Mouse (Mus musculus): ENCODE measurements around the gene Bola1. TPM values are rescaled to one million over a fixed set of nuclear protein-coding genes. Genes with fewer than 3 reads are reported as not detected.
"Not testable (repeated sequence)": the region's sequence is repeated elsewhere in the genome, so short reads cannot be mapped to it uniquely, and the experiment has no call there.

The Bola1 gene
- polyA plus RNA-seq (2012), result 8.3 and 12.9 TPM in 2 replicates

DNA sequence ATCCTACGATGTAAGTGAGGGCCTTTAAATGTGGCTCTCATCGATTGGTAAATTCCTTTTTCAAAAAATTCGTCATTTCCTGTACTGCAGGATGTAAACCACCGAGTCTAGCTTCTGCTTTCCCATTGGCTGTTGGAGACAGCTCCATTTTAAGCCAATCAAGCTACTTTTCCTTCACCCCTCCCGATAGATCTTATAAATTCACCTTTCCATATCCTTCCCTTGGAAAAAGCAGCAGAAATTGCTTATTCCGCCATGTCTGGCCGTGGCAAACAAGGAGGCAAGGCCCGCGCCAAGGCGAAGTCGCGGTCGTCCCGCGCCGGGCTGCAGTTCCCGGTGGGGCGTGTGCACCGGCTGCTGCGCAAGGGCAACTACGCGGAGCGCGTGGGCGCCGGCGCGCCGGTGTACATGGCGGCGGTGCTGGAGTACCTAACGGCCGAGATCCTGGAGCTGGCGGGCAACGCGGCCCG, at the start of gene Bola1, which contains the start of gene Hist2h2ab:
TSS of gene Bola1 (minus strand) at position 49 of the 470 bp plus-strand sequence.
TSS of gene Hist2h2ab (plus strand) at position 205 of the 470 bp plus-strand sequence.
- H3K4me1 ChIP-seq (ENCODE audit: control insufficient read depth), result peaks cover 66% of the 10 kb centered on the region
- H3K4me3 ChIP-seq (replicated peaks), result peak within 1 kb of the TSS; percentile 83

DNA sequence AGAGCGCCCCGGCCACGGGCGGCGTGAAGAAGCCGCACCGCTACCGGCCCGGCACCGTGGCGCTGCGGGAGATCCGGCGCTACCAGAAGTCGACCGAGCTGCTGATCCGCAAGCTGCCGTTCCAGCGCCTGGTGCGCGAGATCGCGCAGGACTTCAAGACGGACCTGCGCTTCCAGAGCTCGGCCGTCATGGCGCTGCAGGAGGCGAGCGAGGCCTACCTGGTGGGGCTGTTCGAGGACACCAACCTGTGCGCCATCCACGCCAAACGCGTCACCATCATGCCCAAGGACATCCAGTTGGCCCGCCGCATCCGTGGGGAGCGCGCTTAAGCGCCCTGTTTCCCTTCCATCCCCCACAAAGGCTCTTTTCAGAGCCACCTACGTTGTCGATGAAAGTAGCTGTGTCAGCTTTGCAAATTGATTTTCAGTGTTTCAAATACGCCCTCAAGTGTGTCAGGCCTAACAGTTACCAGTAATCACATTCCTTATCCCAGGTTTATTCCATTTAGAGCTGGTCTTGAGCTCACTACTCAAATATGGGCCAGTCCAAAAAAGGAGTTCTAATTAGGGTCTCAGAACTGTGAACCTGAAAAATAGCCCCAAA, 49.4 kb upstream of the Bola1 start:
- not testable (repeated sequence) for H3K9me3 ChIP-seq (ENCODE audit: control insufficient read depth, low read length); H3K27me3 ChIP-seq (ENCODE audit: control insufficient read depth)
- peaks cover 56% of the 10 kb centered on the region for H3K4me1 ChIP-seq (ENCODE audit: control insufficient read depth)
- H3K36me3 ChIP-seq (ENCODE audit: control insufficient read depth), result peaks cover 18% of the 10 kb centered on the region
- peak overlapping the region; percentile 70 for H3K4me3 ChIP-seq (replicated peaks)

More for the DNA sequence above, at the start of gene Bola1, which contains the start of gene Hist2h2ab:
- TF ChIP-seq GATA1 (IDR thresholded peaks at IDR 0.05; ENCODE audit: low read length), result no peak
- no peak for TF ChIP-seq TAL1 (IDR thresholded peaks at IDR 0.05; ENCODE audit: low read length)
- H3K27me3 ChIP-seq (ENCODE audit: control insufficient read depth), result no peaks in the 10 kb centered on the region
- H3K9me3 ChIP-seq (ENCODE audit: control insufficient read depth, low read length), result no peaks in the 10 kb centered on the region
- H3K36me3 ChIP-seq (ENCODE audit: control insufficient read depth), result peaks cover 16% of the 10 kb centered on the region

DNA sequence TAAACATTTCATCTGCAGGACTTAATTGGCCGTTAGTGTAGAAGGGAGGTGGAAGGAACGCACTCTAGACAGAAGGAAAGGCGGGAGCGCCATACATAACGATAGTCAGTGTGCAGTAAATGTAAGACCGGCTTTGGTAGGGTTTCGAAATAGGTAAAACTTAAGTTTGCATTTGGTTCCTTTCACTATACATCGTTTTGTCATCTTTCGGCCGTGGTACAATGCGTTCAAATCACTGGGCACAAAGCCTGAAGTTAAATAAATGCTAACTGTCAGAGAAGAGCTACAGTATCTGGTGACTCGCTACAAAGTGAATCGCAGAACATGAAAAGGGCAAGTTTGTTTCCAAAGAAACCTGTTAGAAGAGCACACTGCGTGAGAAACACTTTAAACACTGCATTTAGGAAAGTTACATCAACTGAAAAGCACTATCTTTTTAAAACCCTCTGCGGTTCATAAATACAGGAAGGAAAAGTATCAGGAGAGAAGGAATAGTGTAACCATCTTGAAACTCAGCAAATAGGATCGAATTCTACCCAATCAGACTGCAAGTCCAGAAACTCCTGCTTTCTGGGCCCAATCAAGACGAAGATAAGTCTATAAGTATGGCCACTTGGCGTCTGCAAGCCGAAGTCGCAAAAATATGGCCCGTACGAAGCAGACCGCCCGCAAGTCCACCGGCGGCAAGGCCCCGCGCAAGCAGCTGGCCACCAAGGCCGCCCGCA, 48.7 kb upstream of the Bola1 start, which contains the start of gene Hist2h3b:
TSS of gene Hist2h3b (plus strand) at position 604 of the 725 bp plus-strand sequence.
- H3K4me1 ChIP-seq (ENCODE audit: control insufficient read depth), result peaks cover 56% of the 10 kb centered on the region
- H3K27me3 ChIP-seq (ENCODE audit: control insufficient read depth), result no peaks in the 10 kb centered on the region
- H3K36me3 ChIP-seq (ENCODE audit: control insufficient read depth), result peaks cover 18% of the 10 kb centered on the region
- H3K9me3 ChIP-seq (ENCODE audit: control insufficient read depth, low read length), result no peaks in the 10 kb centered on the region
- H3K4me3 ChIP-seq (replicated peaks), result peak within 1 kb of the TSS; percentile 70
- TF ChIP-seq GATA1 (IDR thresholded peaks at IDR 0.05; ENCODE audit: low read length), result no peak
- TF ChIP-seq TAL1 (IDR thresholded peaks at IDR 0.05; ENCODE audit: low read length), result no peak

DNA sequence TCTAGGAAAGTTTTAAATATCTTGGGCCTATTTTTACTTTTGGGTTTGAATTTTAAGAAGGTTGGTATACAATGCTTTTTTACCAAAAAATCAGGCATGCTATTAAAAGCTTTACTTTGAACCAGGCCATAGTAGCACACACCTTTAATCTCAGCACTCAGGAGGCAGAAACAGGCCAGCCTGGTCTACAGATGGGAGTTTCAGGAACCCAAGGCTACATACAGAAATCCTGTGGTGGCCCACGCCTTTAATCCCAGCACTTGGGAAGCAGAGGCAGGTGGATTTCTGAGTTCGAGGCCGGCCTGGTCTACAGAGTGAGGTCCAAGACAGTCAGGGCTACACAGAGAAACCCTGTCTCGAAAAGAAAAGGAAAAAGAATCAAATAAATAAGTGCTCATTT, 48.0 kb upstream of the Bola1 start:
- H3K9me3 ChIP-seq (ENCODE audit: control insufficient read depth, low read length), result no peaks in the 10 kb centered on the region
- peak overlapping the region; percentile 70 for H3K4me3 ChIP-seq (replicated peaks)
- H3K27me3 ChIP-seq (ENCODE audit: control insufficient read depth), result no peaks in the 10 kb centered on the region

DNA sequence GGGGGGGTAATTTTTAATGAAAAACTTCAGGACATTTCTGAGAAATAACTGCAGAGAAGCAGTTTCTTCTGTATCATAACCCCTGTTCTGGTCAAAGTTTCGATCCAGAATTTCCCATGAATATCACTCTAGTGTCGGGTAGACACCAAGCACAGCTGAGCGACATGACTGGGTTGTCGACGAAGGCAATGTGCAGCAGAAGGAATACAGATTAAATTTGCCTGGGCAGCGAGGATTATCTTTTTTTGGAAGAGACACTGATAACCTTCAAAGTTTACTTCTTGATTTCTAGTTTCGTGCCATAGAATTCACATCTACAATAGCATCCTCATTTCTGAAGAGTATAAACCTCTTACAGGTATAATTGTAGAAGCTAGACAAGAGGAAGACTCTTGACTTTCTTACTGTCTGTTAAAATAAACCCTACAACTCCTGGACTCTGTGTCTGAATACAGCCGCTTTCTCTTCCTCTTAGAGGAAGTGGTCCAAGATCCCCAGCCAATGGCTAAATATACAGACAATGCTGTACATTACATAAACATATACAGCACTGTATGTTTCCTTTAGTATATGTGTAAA, 46.7 kb upstream of the Bola1 start:
- Histone ChIP-seq H3K36me3 (ENCODE audit: control insufficient read depth) (peaks cover 18% of the 10 kb centered on the region), H3K9me3 (ENCODE audit: control insufficient read depth, low read length) (no peaks in the 10 kb centered on the region), H3K4me3 (replicated peaks) (peak overlapping the region; percentile 18), H3K27me3 (ENCODE audit: control insufficient read depth) (no peaks in the 10 kb centered on the region), H3K4me1 (ENCODE audit: control insufficient read depth) (peaks cover 75% of the 10 kb centered on the region)
- TF ChIP-seq GATA1 (IDR thresholded peaks at IDR 0.05; ENCODE audit: low read length), result peak; percentile 36; the same call in 1 of the 2 replicates
- peak; percentile 49; the same call in 2 of the 3 replicates for TF ChIP-seq TAL1 (IDR thresholded peaks at IDR 0.05; ENCODE audit: low read length)

More for the DNA sequence above, 48.0 kb upstream of the Bola1 start:
- no peak for TF ChIP-seq TAL1 (IDR thresholded peaks at IDR 0.05; ENCODE audit: low read length)
- TF ChIP-seq GATA1 (IDR thresholded peaks at IDR 0.05; ENCODE audit: low read length), result no peak
- H3K4me1 ChIP-seq (ENCODE audit: control insufficient read depth), result peaks cover 62% of the 10 kb centered on the region
- H3K36me3 ChIP-seq (ENCODE audit: control insufficient read depth), result peaks cover 18% of the 10 kb centered on the region

DNA sequence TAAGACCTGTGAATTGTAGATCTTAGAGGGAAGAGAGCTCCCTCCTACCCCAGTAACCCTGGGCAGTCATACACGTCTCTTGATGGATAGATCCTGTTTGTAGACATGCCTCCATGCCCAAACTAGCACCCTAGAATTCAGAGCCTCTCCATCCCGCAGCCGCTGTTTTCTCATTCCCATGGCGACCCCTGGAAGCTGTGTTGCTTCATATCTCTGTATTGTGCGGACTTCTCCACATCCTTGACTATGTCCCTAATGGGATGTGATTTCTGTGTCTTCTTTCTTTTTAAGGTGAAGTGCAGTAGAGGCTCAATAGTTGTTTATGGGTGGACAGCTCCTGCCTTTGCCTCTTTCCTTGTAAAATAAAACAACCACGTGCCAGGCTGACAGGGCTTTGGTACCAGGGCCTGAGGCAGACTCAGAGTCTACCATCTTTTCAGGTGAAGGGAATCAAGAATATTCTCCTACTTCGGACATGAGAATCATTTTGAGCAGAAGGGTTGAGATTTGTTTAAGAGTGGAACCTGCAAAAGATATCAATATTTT, 45.0 kb upstream of the Bola1 start:
- no peaks in the 10 kb centered on the region for H3K9me3 ChIP-seq (ENCODE audit: control insufficient read depth, low read length)
- H3K27me3 ChIP-seq (ENCODE audit: control insufficient read depth), result no peaks in the 10 kb centered on the region
- H3K4me3 ChIP-seq (replicated peaks), result peak overlapping the region; percentile 76
- H3K36me3 ChIP-seq (ENCODE audit: control insufficient read depth), result peaks cover 18% of the 10 kb centered on the region
- peaks cover 79% of the 10 kb centered on the region for H3K4me1 ChIP-seq (ENCODE audit: control insufficient read depth)
- TF ChIP-seq GATA1 (IDR thresholded peaks at IDR 0.05; ENCODE audit: low read length), result no peak
- TF ChIP-seq TAL1 (IDR thresholded peaks at IDR 0.05; ENCODE audit: low read length), result no peak

DNA sequence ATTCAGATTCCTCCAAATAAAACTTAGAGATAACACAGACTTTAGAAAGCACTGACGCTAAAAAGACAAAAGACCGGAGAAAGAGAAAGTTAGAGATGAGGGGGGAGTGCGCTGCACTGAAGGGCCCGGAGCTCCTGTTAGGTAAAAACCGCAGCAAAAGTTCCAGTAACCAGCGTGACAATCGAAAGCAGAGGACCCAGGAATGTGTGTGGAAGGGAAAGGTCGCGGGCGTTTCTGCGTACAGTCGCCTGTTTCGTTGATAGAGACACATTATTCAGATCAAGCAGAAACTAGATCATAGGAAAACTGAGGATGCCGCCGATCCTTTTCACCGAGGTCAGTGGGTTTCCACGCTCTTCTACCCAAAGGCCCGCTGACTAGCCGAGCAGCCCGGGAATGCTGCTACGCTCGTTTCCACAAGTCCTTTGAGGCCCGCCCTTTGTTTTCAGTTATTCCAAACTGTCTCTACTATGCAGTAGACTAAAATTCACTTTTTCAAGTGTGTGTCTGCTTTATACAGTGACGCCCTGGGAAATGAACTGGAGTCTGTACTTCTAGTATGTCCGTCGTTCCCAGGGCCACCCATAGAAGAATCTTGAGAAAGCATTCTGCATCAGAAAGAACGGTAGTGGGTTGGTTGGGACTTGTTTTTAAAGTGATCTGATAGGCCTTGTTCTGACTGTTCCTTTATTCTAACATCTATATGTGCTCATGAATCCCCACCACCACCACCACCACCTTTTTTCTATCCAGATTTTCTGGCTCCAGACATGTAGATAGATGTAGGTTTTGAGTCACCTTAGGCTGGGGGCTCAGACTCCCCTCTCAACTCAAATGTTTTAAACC, 44.3 kb upstream of the Bola1 start:
- TF ChIP-seq TAL1 (IDR thresholded peaks at IDR 0.05; ENCODE audit: low read length), result no peak
- no peak for TF ChIP-seq GATA1 (IDR thresholded peaks at IDR 0.05; ENCODE audit: low read length)
- no peaks in the 10 kb centered on the region for H3K27me3 ChIP-seq (ENCODE audit: control insufficient read depth)
- H3K9me3 ChIP-seq (ENCODE audit: control insufficient read depth, low read length), result no peaks in the 10 kb centered on the region
- peak overlapping the region; percentile 76 for H3K4me3 ChIP-seq (replicated peaks)
- peaks cover 77% of the 10 kb centered on the region for H3K4me1 ChIP-seq (ENCODE audit: control insufficient read depth)
- peaks cover 18% of the 10 kb centered on the region for H3K36me3 ChIP-seq (ENCODE audit: control insufficient read depth)

DNA sequence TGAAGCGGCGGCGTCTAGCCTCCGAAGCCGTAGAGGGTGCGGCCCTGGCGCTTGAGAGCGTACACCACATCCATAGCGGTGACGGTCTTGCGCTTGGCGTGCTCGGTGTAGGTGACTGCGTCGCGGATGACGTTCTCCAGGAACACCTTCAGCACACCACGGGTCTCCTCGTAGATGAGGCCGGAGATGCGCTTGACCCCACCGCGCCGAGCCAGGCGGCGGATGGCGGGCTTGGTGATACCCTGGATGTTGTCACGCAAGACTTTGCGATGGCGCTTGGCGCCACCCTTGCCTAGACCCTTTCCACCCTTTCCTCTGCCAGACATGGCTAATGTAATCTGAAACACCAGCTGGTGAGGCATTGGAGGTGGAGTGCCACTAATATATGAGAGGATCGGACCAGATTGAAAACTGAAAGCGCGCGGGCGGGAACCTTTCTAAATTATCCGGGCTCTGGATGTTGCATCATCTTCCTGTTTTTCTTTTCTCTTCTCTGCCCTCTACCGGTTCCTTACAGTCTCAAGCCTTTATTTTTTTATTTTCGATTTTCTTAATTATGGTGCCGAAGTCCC, 43.6 kb upstream of the Bola1 start, which contains the start of gene Hist2h4:
TSS of gene Hist2h4 (minus strand) at position 333 of the 572 bp plus-strand sequence.
- H3K36me3 ChIP-seq (ENCODE audit: control insufficient read depth), result peaks cover 18% of the 10 kb centered on the region
- no peaks in the 10 kb centered on the region for H3K9me3 ChIP-seq (ENCODE audit: control insufficient read depth, low read length)
- H3K4me1 ChIP-seq (ENCODE audit: control insufficient read depth), result peaks cover 73% of the 10 kb centered on the region
- H3K4me3 ChIP-seq (replicated peaks), result peak within 1 kb of the TSS; percentile 76
- TF ChIP-seq TAL1 (IDR thresholded peaks at IDR 0.05; ENCODE audit: low read length), result peak; percentile 66
- no peak for TF ChIP-seq GATA1 (IDR thresholded peaks at IDR 0.05; ENCODE audit: low read length)
- no peaks in the 10 kb centered on the region for H3K27me3 ChIP-seq (ENCODE audit: control insufficient read depth)
